Mouse (Mus musculus) layer of hippocampus, postnatal 14 days (tissue): ENCODE data around the gene 1810010H24Rik. TPM values are rescaled to one million over a fixed set of nuclear protein-coding genes. Genes with fewer than 3 reads are reported as not detected.
"Not testable (repeated sequence)": the region's sequence is repeated elsewhere in the genome, so short reads cannot be mapped to it uniquely, and the experiment has no call there.

Source experiments
- DNase-seq, 2 experiments: peaks; one replicate each; pipeline ENCODE4 v3.0.0; 2021 to 2022; ENCODE audit warnings: low spot score in 2 of 2, mixed read lengths in 1 of 2
- total RNA-seq, 2 experiments: library from RNA; stranded (reverse); gene quantifications; 2 replicates each; pipeline ENCODE4 v1.2.3; 2021

Gene 1810010H24Rik
- total RNA-seq, 2 experiments from 2014 or later: 4.2 to 5.2 TPM

GRCm38 (mm10) chr11:107012324-107013017 lies 13.0 kb upstream of the 1810010H24Rik start:
- peak; percentile 99 to 100 for DNase-seq

DNA sequence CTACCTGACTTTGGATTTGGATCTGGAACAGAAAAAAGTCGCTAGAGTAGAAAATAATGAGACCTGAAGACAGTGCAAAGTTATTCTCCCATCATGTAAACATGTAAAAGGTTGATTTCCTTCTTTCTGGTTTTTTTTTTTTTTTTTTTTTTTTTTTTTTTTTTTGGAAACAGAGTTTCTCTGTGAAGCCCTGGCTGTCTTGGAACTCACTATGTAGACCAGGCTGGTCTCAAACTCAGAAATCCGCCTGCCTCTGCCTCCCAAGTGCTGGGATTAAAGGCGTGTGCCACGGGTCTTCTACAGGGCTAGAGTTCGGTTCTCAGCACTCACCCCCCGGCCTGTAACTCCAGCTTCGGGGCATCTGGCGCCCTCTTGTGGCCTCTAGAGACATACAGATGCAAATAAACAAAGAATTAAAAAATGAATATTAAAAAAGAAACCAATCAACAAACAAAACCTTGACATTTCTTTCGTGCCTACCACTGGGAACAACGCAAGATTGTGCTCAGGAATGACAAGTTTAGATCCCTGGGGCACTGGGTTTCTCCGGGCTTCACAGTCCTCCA lies 11.4 kb upstream of the 1810010H24Rik start:
- no peak for DNase-seq

- no peak for DNase-seq
Measured at GRCm38 (mm10) chr11:107014597-107015309, 10.7 kb upstream of the 1810010H24Rik start.

DNA sequence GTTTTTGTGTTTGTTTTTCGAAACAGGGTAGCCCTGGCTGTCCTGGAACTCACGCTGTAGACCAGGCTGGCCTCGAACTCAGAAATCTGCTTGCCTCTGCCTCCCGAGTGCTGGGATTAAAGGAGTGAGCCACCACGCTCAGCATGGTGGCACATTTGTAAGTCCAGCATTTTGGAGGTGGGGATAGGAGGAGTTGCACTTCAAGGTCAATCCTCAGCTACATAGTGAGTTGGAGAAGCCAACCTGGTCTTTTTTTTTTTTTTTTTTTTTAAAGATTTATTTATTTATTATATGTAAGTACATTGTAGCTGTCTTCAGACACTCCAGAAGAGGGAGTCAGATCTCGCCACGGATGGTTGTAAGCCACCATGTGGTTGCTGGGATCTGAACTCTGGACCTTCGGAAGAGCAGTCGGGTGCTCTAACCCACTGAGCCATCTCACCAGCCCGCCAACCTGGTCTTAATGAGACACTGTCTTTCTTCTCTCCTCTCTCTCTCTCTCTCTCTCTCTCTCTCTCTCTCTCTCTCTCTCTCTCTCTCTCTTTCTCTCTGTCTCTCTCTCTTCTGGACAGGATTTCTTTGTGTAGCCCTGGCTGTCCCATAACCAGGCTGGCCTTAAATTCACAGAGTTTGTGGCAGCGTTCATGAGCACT lies 9.8 kb upstream of the 1810010H24Rik start:
- DNase-seq: not testable (repeated sequence)

DNA sequence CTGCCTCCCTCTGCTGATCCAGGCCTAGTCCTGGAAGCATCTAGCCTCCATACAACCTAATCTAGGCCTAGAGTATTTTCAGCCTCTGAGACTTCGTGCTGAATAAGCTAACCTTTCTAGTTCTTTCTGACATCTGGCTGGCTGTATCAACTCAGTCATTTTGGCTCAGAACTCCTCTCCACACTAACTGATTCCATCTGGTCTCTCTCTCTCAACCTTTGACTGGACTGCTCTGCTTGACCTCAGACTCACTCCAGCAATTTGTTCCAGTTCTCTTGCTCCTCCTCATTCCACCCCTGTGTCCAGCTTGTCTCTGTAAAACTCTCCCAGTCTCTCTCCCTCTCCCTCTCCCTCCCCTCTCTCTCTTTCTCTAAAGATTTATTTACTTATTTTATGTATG lies 8.6 kb upstream of the 1810010H24Rik start:
- no peak for DNase-seq

- DNase-seq: no peak
Measured at GRCm38 (mm10) chr11:107017339-107017886, 8.1 kb upstream of the 1810010H24Rik start.

DNA sequence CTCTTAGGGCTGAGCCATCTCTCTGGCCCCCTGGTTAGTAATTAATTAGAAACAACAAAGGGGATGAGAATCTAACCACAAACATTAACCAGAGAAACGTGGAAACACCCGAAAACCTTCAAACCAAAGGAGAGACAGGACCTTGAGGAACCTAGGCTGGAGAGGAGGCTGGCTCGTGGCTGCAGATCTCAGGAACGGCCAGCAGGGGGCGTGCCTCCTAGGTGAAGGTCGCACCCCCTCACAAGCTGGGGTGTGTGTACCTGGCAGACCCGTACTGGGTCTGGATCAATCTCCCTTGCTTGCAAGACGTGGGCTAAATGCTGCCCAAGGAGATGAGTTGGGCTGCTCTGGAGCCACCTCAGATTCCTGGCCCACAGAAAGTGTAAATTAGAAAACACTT lies 6.9 kb upstream of the 1810010H24Rik start:
- no peak for DNase-seq

DNA sequence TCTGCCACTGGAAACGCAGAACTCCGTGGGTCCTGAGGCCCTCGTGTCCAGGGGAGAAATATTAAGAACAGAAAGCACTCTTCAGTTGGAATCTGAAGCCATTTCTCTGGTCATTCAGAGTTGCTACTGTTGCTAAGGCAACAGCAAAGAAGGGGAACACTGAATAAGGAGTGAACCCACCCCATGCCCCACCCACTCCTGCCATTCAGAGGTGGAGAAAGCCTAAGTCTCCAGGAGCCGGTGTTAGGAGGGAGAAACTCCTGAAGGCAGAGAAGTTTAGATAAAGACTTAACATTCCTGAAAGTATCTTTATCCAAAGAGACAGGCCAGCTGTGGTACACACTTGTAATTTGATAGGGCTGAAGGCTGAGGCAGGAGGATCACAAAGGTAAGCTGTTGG lies 6.2 kb upstream of the 1810010H24Rik start:
- DNase-seq: no peak

- DNase-seq: not testable (repeated sequence)
Measured at GRCm38 (mm10) chr11:107019722-107020121, 5.8 kb upstream of the 1810010H24Rik start.

GRCm38 (mm10) chr11:107022050-107022683 lies 3.3 kb upstream of the 1810010H24Rik start:
- DNase-seq: no peak

- DNase-seq: no peak
Measured at GRCm38 (mm10) chr11:107024406-107024805, 1.1 kb upstream of the 1810010H24Rik start.

DNA sequence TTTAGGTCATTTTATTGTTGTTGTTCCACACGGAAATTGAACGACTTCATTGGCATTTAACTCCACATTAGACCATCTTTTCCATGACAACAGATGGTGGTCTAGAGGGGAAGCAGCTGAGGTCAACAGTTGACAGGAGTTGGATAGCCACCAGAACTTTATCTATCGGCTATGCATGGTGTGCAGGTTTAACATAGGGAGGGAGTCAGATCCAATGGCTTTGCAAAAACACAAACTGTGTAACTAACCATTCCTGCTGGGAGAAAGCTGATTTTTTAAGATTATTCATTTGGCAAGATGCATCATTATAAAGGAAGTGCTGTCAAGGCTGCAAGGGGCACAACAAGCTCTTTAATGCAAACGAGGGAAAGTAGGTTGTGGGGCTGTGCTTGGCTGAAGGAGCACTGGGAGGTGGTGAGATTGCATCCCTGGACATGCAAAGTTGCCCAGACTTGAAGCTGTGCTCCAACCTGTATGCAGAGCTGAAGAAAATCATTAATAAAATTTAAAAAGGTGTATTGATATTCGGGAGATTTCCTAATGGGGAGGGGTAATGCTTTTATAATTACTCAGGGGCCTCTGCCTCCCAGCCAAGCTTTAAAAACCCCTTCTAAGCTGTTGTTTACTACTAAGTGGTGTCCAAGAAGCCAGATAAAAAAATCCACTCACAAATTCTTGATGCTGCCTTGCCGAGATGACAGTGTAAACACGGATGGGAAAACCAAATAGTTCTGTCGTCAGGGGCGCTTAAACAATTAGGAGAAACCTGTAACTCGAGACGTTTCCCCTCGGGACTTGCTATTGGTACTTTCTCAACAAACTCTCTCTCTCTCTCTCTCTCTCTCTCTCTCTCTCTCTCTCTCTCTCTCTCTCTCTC lies 1.3 kb downstream of the 1810010H24Rik start:
- no peak for DNase-seq

DNA sequence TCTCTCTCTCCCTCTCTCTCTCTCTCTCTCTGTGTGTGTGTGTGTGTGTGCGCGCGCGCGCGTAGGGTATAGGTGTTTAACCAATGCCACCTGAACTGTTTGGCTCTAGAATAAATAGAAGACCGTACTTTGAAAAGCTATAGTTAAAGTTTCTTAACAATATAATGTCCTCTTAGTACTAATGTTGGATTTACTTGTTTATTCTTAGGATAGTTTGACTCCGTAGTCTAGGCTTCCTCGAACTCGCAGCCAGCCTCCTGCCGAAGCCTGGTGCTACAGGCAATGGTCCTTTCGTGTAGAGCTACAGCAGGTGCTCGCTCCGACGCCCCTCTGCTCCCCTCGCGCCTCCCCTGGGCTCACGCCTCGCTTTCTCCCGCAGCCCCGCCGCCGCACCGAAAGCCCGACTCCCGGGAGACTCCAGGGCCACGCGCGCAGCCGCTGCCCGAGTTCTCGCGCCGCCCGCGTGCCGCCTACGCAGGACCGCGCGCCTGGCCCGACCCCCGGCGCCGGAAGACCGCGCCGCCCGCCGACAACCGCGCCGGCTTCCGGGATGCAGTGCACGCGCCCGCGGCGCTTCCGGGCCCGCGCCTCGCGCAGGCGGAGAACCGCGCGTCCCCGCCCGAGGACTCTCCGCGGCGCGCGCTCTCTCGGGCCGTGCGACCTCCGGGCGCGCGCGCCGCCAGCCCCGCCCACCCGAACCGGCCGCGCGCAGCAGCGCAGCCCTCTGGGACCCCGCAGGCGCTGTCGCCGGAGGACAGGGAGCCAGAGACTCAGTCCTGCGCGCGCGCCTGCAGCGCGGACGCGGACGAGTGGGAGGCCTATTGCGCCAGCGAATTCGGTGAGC lies 2.2 kb downstream of the 1810010H24Rik start:
- DNase-seq: peak; percentile 90 to 91

- DNase-seq: no peak
Measured at GRCm38 (mm10) chr11:107028275-107028618, 2.8 kb downstream of the 1810010H24Rik start.

DNA sequence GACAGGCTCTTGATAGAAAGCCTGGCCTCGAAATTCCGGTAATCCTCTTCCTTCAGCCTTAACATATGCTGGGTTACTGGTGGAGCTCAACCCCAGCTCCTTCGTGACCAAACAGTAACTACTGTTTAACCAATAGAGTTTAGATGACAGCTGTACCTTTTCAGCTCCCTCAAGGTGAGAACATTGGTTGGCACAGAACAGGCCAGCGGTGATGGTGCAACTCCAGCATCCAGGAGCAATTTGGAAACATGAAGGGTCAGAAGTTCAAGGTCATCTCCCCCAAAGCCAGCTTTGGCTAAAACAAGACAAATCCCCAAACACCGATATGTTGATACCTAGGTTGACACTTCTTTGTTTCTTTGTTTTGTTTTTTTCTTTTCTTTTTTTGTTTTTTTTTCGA lies 3.3 kb downstream of the 1810010H24Rik start:
- DNase-seq: no peak

- no peak for DNase-seq
Measured at GRCm38 (mm10) chr11:107029536-107029935, 4.1 kb downstream of the 1810010H24Rik start.

DNA sequence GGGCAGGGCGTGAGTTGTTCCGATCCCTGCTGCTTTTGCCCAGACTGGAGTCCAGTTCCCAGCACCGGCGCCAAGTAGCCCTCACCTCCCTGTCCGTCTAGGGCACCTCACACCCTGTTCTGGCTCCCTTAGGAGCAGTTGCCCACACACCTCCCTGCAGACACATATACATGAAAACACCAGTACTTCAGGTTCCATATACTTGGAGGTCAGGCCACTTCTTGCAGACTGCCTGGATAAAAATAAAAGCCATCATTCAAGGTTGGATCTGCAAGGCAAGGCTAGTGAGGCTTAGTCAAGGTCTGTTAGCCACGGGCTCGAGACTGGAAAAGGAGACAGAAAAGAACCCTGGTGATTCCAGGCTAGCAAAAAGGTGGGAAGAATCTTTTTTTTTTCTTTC lies 6.2 kb downstream of the 1810010H24Rik start:
- no peak for DNase-seq

GRCm38 (mm10) chr11:107034085-107034810 lies 8.8 kb downstream of the 1810010H24Rik start:
- DNase-seq: no peak

DNA sequence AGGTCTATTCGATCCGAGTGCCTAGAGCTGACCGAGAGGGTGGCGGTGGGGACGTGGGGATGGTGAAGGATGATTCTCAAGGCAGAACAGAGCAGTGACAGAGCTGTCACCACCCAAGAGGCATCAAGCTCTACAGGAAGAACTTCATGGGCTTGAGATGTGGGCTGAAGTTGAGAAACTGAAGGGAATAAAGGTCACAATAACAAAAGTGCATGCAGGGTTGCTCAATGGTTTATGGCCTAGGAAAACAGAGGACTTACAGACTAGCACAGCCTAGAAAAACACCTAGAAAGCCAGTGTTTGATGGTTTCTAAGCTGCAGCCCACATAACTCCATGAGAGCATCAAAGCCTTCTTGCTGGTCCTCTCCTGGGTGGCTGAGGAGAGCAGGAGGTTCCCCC lies 13.9 kb downstream of the 1810010H24Rik start:
- DNase-seq: no peak
